Mouse (Mus musculus): Measurements from ENCODE around the gene Dusp22. TPM values are rescaled to one million over a fixed set of nuclear protein-coding genes. Genes with fewer than 3 reads are reported as not detected.

Gene Dusp22
- total and polyA plus RNA-seq, 3 experiments, result 14.7 to 21.2 (median 18.6) TPM

DNA sequence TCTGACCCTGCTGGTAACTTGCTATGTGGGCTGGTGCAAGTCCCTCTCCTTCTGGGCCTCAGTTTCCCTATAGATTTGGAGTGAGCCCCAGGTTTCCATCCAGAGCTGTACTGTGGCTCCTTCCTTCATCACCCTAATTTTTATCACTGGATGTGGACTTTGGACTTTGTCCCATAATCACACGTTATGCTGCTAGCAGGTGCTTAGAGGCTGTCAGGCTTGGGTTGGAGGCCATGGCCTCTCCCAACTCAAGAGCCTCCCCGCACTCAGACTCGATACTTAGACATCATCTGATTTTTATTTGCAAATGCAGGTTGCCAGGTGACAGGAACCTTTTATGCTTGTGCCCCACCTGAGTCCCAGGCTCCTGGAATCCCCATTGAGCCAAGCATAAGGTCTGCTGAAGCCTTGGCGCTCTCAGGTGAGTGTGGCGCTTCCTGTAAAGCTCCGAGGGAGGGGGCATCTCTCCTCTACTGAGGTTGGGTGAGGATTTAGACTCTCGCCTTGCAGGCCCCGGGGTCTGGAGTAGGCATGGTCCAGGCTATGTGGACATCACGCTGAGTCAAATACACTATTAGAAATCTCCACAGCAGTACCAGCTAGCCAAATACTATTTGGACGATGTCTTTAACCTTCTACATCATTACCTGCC lies 95.2 kb downstream of the Dusp22 start:
- no peak overlapping the region for H3K27ac ChIP-seq
- intact Hi-C loops (cut with DNase I), result no loop called here
- no peak for TF ChIP-seq POLR2A (IDR thresholded peaks at IDR 0.05; ENCODE audit: insufficient read depth, low read depth, low read length)
- TF ChIP-seq EP300 (IDR thresholded peaks at IDR 0.05; ENCODE audit: insufficient read depth, low read depth, low read length), result no peak
- H3K36me3 ChIP-seq (ENCODE audit: control insufficient read depth, insufficient read depth, low read length), result no peaks in the 10 kb centered on the region
- peaks cover under 1% of the 10 kb centered on the region; the same call in 1 of the 2 replicates for H3K4me1 ChIP-seq (ENCODE audit: control insufficient read depth, insufficient read depth, low read length)
- H3K79me2 ChIP-seq (replicated peaks; ENCODE audit: control insufficient read depth, insufficient read depth, low read length), result no peaks in the 10 kb centered on the region
- WGBS, result 76% methylated on average over 10 of the region's 10 CpGs
- no peak for DNase-seq
- no peak overlapping the region for H3K9ac ChIP-seq (ENCODE audit: low read depth, low read length)
- no peak overlapping the region for H3K4me3 ChIP-seq
- peaks cover 1% of the 10 kb centered on the region; the same call in 1 of the 2 replicates for H3K27me3 ChIP-seq (ENCODE audit: control insufficient read depth, insufficient read depth, low read length)

DNA sequence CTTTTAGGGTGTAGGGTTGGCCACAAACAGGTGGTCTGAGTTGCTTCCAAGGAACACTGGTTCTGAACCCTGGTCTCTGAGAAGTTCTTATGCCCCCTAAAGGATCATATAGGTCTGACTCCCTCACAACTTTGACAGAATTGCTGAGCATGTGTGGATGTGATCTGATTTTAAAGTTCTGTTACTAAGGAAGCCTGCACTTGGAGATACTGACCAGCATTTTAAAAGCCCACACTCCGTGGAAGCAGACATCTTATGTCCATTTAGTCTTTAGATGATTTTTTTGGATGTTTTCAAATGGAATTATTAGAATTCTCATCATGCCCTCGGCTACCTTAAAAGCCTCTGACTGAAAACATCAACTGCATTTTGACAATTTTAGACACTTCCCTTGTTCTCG lies 95.8 kb downstream of the Dusp22 start:
- H3K27me3 ChIP-seq (ENCODE audit: control insufficient read depth, insufficient read depth, low read length), result no peaks in the 10 kb centered on the region; the same call in 1 of the 2 replicates

DNA sequence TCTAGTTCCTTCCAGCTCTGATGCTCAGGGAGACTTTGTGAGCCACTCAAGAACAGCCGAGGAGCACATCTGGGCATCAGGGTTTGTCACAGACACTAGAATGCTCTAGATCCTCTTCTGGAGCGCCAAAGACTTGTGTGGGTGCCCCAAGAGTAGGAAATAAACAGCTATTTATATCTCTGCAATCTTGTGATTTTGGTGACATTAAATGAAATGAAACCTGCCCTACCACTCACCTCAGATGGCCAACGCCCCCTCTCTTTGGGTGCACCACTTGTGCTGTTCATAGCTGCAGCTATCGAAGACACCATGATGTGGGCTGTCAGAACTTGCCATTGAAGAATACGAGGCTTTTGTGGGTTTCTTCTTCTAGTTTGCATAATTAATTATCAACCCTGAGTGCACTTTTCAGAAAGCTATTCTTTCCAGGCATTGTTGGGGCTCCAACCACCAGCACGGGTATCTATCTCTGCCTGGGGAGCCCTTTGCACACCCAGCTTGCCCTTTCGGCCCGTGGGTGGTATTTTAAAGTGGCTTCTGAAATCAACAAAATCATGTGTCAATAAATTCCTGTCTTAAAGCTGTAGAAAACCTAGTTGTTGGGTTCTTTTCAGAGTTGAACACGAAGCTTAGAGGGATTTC lies 96.3 kb downstream of the Dusp22 start:
- TF ChIP-seq POLR2A (IDR thresholded peaks at IDR 0.05; ENCODE audit: insufficient read depth, low read depth, low read length), result no peak
- no peak for TF ChIP-seq EP300 (IDR thresholded peaks at IDR 0.05; ENCODE audit: insufficient read depth, low read depth, low read length)
- Histone ChIP-seq H3K36me3 (ENCODE audit: control insufficient read depth, insufficient read depth, low read length) (no peaks in the 10 kb centered on the region), H3K79me2 (replicated peaks; ENCODE audit: control insufficient read depth, insufficient read depth, low read length) (no peaks in the 10 kb centered on the region), H3K27ac (no peak overlapping the region), H3K9ac (ENCODE audit: low read depth, low read length) (no peak overlapping the region), H3K4me3 (no peak overlapping the region), H3K27me3 (ENCODE audit: control insufficient read depth, insufficient read depth, low read length) (no peaks in the 10 kb centered on the region; the same call in 1 of the 2 replicates), H3K4me1 (ENCODE audit: control insufficient read depth, insufficient read depth, low read length) (no peaks in the 10 kb centered on the region)
- no peak for DNase-seq
- WGBS, result 78% methylated on average over 9 of the region's 9 CpGs
- intact Hi-C loops (cut with DNase I), result no loop called here

More for the DNA sequence above, 95.8 kb downstream of the Dusp22 start:
- DNase-seq, result no peak
- no peak overlapping the region for H3K9ac ChIP-seq (ENCODE audit: low read depth, low read length)
- no peaks in the 10 kb centered on the region for H3K4me1 ChIP-seq (ENCODE audit: control insufficient read depth, insufficient read depth, low read length)
- intact Hi-C loops (cut with DNase I), result no loop called here
- TF ChIP-seq EP300 (IDR thresholded peaks at IDR 0.05; ENCODE audit: insufficient read depth, low read depth, low read length), result no peak
- no peak for TF ChIP-seq POLR2A (IDR thresholded peaks at IDR 0.05; ENCODE audit: insufficient read depth, low read depth, low read length)
- TF ChIP-seq CTCF (IDR thresholded peaks at IDR 0.05), result no peak
- H3K27ac ChIP-seq, result no peak overlapping the region
- H3K4me3 ChIP-seq, result no peak overlapping the region
- H3K79me2 ChIP-seq (replicated peaks; ENCODE audit: control insufficient read depth, insufficient read depth, low read length), result no peaks in the 10 kb centered on the region
- no peaks in the 10 kb centered on the region for H3K36me3 ChIP-seq (ENCODE audit: control insufficient read depth, insufficient read depth, low read length)
- whole genome bisulfite sequencing, result 62% methylated on average over 3 of the region's 3 CpGs

DNA sequence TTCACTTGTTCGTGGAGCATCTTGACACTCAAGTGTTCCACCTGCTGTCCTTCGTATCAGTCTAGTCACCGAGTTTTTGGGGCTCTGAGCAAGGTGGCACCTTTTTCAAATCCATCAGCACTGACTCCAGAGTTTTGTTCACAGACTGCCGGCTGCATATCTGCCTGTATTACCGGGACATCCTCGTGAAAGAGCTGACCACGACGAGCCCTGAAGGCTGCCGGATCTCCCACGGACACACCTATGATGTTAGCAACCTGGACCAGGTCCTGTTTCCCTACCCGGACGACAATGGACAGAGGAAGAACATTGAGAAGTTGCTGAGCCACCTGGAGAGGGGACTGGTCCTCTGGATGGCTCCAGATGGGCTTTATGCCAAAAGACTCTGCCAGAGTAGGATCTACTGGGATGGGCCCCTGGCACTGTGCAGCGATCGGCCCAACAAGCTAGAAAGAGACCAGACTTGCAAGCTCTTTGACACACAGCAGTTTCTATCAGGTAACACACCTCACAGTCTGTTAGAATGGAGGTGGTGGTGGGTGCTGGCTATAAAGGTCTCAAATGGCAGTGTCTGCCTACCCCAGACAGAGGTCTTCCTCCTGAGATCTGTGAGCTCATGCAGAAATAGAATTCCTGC lies 97.6 kb downstream of the Dusp22 start:
- Histone ChIP-seq H3K9ac (ENCODE audit: low read depth, low read length) (no peak overlapping the region), H3K4me3 (no peak overlapping the region), H3K27ac (no peak overlapping the region), H3K79me2 (replicated peaks; ENCODE audit: control insufficient read depth, insufficient read depth, low read length) (no peaks in the 10 kb centered on the region), H3K4me1 (ENCODE audit: control insufficient read depth, insufficient read depth, low read length) (no peaks in the 10 kb centered on the region), H3K36me3 (ENCODE audit: control insufficient read depth, insufficient read depth, low read length) (no peaks in the 10 kb centered on the region), H3K27me3 (ENCODE audit: control insufficient read depth, insufficient read depth, low read length) (no peaks in the 10 kb centered on the region)
- no peak for DNase-seq
- WGBS, result 74% methylated on average over 14 of the region's 14 CpGs
- intact Hi-C loops (cut with DNase I), result no loop called here
- TF ChIP-seq EP300 (IDR thresholded peaks at IDR 0.05; ENCODE audit: insufficient read depth, low read depth, low read length) (no peak), POLR2A (IDR thresholded peaks at IDR 0.05; ENCODE audit: insufficient read depth, low read depth, low read length) (no peak), CTCF (IDR thresholded peaks at IDR 0.05) (no peak)

DNA sequence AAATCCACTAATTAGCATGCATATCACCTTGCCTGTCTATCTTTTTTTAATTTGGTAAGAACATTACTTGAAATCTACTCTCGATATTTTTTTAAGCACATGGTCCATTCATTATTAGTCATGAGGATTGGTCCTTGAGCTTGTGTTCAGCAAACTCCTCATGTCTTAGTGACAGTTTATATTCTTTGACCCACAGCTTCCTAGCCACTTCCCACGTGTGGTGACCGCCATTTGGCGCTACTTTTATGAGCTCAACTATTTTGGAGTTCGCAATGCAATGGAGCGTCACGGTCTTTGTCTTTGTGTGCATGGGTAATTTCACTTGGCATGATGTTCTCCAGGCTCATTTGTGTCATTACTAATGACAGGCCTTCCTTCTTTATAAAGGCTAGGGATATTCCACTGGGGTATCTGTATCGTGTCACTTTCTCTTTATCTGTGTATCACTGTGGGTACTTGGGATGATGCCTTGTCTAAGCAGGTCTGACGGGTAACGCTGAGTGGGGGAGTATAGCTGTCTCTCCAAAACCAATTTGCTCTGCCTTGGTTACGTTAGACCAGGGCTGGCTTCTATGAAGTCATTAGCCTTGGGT lies 99.1 kb downstream of the Dusp22 start:
- Histone ChIP-seq H3K27ac (no peak overlapping the region), H3K9ac (ENCODE audit: low read depth, low read length) (no peak overlapping the region), H3K4me1 (ENCODE audit: control insufficient read depth, insufficient read depth, low read length) (peaks cover under 1% of the 10 kb centered on the region; the same call in 1 of the 2 replicates), H3K36me3 (ENCODE audit: control insufficient read depth, insufficient read depth, low read length) (no peaks in the 10 kb centered on the region), H3K4me3 (no peak overlapping the region), H3K27me3 (ENCODE audit: control insufficient read depth, insufficient read depth, low read length) (no peaks in the 10 kb centered on the region), H3K79me2 (replicated peaks; ENCODE audit: control insufficient read depth, insufficient read depth, low read length) (no peaks in the 10 kb centered on the region)
- no peak for DNase-seq
- 83% methylated on average over 11 of the region's 11 CpGs for WGBS
- intact Hi-C loops (cut with DNase I), result no loop called here
- TF ChIP-seq CTCF (IDR thresholded peaks at IDR 0.05) (no peak), EP300 (IDR thresholded peaks at IDR 0.05; ENCODE audit: insufficient read depth, low read depth, low read length) (no peak), POLR2A (IDR thresholded peaks at IDR 0.05; ENCODE audit: insufficient read depth, low read depth, low read length) (no peak)
